Mouse (Mus musculus) stomach, postnatal 0 days (tissue): ENCODE measurements around the gene Shisa7.

Source experiments
- CTCF ChIP-seq: IDR thresholded peaks from 2 replicates; pipeline ENCODE4 v1.5.1; 2016; ENCODE audit warnings: antibody characterized with exemption, low read depth, mild to moderate bottlenecking, moderate library complexity
- EP300 ChIP-seq: optimal IDR thresholded peaks from 2 replicates; pipeline ENCODE3; 2016; ENCODE audit warnings: antibody characterized with exemption

DNA sequence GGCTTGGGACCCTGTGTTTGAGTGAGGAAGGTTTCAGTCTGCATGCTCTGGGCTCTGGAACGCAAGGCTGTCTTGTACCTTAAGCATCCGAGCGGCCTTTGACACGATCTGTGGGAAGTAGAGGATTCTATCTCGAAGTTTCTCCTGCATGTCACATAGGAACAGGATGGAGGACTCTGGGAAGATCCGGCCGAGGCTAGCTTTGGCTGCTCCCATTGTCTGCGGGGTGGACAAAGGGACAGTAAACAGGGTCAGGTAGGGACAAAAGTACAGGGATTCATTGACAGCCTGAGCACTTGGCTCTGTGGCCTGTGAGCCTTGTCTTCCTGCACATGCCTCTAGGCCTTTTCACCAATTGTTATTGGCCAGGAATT, 6.8 kb upstream of the Shisa7 start:
- no peak for TF ChIP-seq CTCF
- TF ChIP-seq EP300, result no peak
